Mouse (Mus musculus) hindbrain, embryonic 14.5 days (tissue): Measurements from ENCODE around the gene Gsto1. TPM values are rescaled to one million over a fixed set of nuclear protein-coding genes. Genes with fewer than 3 reads are reported as not detected.
A peak's percentile ranks its signal among the peaks of the same experiment; 100 is the strongest.

Source experiments
- ATAC-seq: fragments of 200-750 bp; cut with Nextera tagmentation; 2 replicates; pipeline ENCODE4 v1.8.0; 2017; ENCODE audit warnings: moderate number of reproducible peaks, mild to moderate bottlenecking, moderate TSS enrichment, moderate library complexity; ENCODE audit not compliant: low FRiP score
- DNase-seq: peaks from one replicate; pipeline ENCODE4 v3.0.0-alpha.2; 2015; ENCODE audit warnings: low spot score
- H3K27ac ChIP-seq: fragments of 300-500 bp; sonication (generic); 2 replicates; pipeline ENCODE4 v1.5.1; 2014; ENCODE audit warnings: mild to moderate bottlenecking, moderate library complexity
- H3K27me3 ChIP-seq: fragments of 300-500 bp; sonication (generic); 2 replicates; pipeline ENCODE4 v1.6.1; 2014; ENCODE audit warnings: mild to moderate bottlenecking, low read length, mixed read lengths; ENCODE audit not compliant: control insufficient read depth, insufficient read depth
- H3K36me3 ChIP-seq: fragments of 300-500 bp; sonication (generic); replicated peaks from 2 replicates; pipeline ENCODE4 v1.6.1; 2014; ENCODE audit not compliant: control insufficient read depth, insufficient read depth
- H3K4me1 ChIP-seq: fragments of 300-500 bp; sonication (generic); replicated peaks from 2 replicates; pipeline ENCODE4 v1.6.1; 2014; ENCODE audit warnings: antibody characterized with exemption, low read length, mixed read lengths; ENCODE audit not compliant: control insufficient read depth, insufficient read depth
- H3K4me2 ChIP-seq: fragments of 300-500 bp; sonication (generic); replicated peaks from 2 replicates; pipeline ENCODE4 v1.6.1; 2014; ENCODE audit warnings: mild to moderate bottlenecking, moderate library complexity
- H3K4me3 ChIP-seq: fragments of 300-500 bp; sonication (generic); replicated peaks from 2 replicates; pipeline ENCODE4 v1.5.1; 2014; ENCODE audit warnings: mild to moderate bottlenecking, low read length
- H3K9ac ChIP-seq: fragments of 300-500 bp; sonication (generic); 2 replicates; pipeline ENCODE4 v1.6.1; 2014
- H3K9me3 ChIP-seq: fragments of 300-500 bp; sonication (generic); 2 replicates; pipeline ENCODE4 v1.6.1; 2016; ENCODE audit warnings: low read length; ENCODE audit not compliant: control insufficient read depth
- WGBS: fragments of 180-500 bp; shearing (Covaris S2); extraction: QIAGEN DNeasy Blood & Tissue Kit; methylation state at CpG from one replicate; pipeline ENCODE4 v1.1.7; 2014; 5-methylcytosine and 5-hydroxymethylcytosine counted together
- polyA plus RNA-seq: library from polyadenylated mRNA; unstranded; fragments of >200 nt; fragmentation: Nextera tagmentation; extraction: Ambion mirVana; gene quantifications from 2 replicates; pipeline ENCODE4 v1.2.1, GENCODE M21; 2014

The Gsto1 gene
- polyA plus RNA-seq, 1 experiment from 2014 or later = 135 TPM

DNA sequence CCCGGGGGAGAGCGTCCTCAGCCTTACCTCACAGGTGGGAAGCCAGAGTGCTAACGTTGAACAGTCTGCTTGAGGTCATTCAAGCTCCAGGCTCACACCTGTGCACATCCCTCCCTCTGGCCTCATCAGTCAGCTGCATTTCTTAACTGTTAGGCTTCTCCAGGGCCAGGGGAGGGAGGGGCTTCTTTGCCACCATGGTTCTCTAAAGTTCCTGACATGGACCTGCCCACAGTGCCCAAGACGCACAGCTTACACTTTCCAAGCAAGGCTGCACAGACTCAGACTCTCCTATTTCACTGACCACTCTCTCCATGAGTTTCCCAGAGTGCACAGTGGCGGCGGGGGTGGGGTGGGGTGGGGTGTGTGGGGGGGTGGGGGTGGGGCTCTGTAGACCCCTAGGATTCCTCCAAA, 54.2 kb downstream of the Gsto1 start:
- peak overlapping the region; percentile 58 for H3K4me2 ChIP-seq
- H3K36me3 ChIP-seq = no peaks in the 10 kb centered on the region
- peak overlapping the region; percentile 24 for H3K4me3 ChIP-seq
- H3K27ac ChIP-seq = peak overlapping the region; percentile 92
- WGBS = 25% methylated on average over 6 of the region's 6 CpGs
- no peaks in the 10 kb centered on the region for H3K9me3 ChIP-seq
- DNase-seq = no peak
- peaks cover 25% of the 10 kb centered on the region for H3K4me1 ChIP-seq
- no peak; the same call in 1 of the 2 replicates for ATAC-seq
- no peaks in the 10 kb centered on the region for H3K27me3 ChIP-seq
- H3K9ac ChIP-seq = peak overlapping the region; percentile 69

DNA sequence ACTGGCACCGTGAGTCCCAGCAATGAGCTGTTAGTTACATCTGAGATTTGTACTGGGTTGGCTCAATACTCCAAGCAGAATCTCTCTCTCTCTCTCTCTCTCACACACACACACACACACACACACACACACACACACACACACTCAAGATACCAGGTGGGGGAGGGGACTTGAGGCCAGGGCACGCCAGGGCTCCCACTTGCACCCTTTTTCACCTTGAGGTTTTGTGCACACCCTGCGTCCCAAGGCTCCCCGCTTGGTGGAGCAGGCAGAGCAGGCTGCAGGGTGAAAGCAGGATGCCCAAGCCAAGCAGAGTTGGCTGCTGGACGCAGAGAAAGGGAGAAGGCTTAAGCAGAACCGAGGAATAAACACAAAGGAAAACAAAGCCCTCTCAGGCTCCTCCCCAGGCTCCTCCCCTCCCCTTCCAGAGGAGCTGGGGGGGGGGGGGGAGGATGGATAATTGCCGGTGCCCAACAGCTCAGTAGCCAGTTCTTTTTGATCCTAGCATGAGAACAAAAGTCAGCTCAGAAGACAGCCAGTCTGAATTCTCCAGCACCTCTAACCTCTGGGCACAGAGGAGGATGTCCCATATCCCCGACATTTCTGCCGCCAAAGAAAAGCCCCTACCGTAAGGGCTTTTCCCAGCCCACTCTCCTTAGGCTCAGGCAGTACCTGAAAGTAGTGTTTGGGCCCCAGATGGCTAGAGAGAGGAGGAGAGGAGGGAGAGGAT, 54.8 kb downstream of the Gsto1 start:
- Histone ChIP-seq H3K27me3 (no peaks in the 10 kb centered on the region), H3K9me3 (no peaks in the 10 kb centered on the region), H3K36me3 (no peaks in the 10 kb centered on the region), H3K9ac (peak overlapping the region; percentile 69), H3K4me2 (peak overlapping the region; percentile 58), H3K4me3 (peak overlapping the region; percentile 24), H3K27ac (peak overlapping the region; percentile 92), H3K4me1 (peaks cover 25% of the 10 kb centered on the region)
- WGBS = 2% methylated on average over 9 of the region's 10 CpGs
- peak; percentile 86 for ATAC-seq
- peak; percentile 68 for DNase-seq

DNA sequence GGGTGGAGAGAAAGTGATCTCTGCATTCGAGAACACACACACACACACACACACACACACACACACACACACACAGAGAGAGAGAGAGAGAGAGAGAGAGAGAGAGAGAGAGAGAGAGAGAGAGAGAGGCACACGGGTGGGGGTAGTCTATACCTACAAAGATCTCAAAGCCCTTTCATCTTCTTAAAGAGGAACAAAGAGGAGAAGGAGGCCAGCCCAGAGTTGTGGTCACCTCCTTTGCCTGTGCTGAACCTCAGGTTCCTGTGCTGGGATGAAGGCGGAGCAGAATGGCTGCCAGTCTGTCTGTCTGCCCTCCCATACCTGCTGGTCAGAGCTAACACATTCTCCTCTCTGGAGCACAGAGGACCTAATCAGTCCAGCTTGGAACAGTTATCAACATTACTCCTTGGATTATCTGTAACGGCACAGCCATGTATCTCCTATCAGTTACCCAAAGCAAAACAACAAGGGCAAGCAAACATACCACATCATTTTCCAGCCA, 55.4 kb downstream of the Gsto1 start:
- Histone ChIP-seq H3K9me3 (no peaks in the 10 kb centered on the region), H3K4me2 (peak overlapping the region; percentile 58), H3K4me1 (peaks cover 25% of the 10 kb centered on the region), H3K27ac (peak overlapping the region; percentile 92), H3K36me3 (no peaks in the 10 kb centered on the region), H3K4me3 (no peak overlapping the region), H3K9ac (peak overlapping the region; percentile 69), H3K27me3 (no peaks in the 10 kb centered on the region)
- DNase-seq (no peak), ATAC-seq (no peak)
- WGBS = 40% methylated on average over 4 of the region's 4 CpGs

DNA sequence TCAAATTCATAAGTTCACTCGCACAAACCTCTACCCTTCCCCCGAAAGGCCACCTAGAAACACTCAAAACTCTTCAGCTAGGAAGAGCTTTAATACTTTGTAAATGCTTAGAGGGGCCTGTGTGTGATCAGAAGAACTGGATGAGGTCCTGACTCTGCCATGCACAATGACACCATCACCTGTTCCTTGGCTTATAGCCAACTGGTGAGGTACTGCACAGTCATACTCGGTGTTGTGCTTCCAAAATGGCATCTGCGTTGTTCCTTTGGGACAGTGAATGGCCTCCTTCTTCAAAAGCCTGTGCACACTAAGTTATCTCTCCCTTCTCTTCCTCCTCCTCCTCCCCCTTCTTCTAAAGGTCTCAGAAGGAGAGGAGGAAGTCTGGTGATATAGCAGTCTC, 56.0 kb downstream of the Gsto1 start:
- Histone ChIP-seq H3K9ac (no peak overlapping the region), H3K27ac (peak overlapping the region; percentile 92; the same call in 1 of the 2 replicates), H3K4me1 (peaks cover 25% of the 10 kb centered on the region), H3K36me3 (no peaks in the 10 kb centered on the region), H3K27me3 (no peaks in the 10 kb centered on the region), H3K9me3 (no peaks in the 10 kb centered on the region), H3K4me3 (no peak overlapping the region), H3K4me2 (no peak overlapping the region)
- no peak for ATAC-seq
- no peak for DNase-seq
- WGBS = 88% methylated on average over 4 of the region's 4 CpGs

DNA sequence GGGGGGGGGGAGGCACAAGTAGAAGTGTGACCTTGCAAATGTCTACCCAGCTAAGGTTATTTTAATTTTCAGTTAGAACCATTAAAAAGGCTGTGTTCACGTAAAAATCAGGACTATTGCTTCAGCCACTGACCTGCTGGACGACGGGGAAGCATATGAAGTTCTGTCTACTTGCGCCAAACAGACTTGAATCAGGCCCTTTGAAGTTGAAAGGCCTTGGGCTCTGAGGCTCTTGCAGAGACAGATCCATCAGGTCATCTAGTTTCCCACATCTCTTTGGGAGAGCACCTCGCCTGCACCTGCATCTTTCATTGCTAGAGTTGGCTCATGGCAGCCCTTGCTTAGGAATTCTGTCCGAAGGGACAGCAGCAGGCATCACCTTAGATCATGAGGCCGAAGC, 58.6 kb downstream of the Gsto1 start:
- Histone ChIP-seq H3K27me3 (no peaks in the 10 kb centered on the region), H3K4me3 (no peak overlapping the region), H3K4me2 (no peak overlapping the region), H3K9me3 (no peaks in the 10 kb centered on the region), H3K4me1 (peaks cover 44% of the 10 kb centered on the region), H3K27ac (no peak overlapping the region), H3K9ac (no peak overlapping the region), H3K36me3 (no peaks in the 10 kb centered on the region)
- WGBS = 92% methylated on average over 7 of the region's 7 CpGs
- ATAC-seq = no peak
- DNase-seq = no peak

DNA sequence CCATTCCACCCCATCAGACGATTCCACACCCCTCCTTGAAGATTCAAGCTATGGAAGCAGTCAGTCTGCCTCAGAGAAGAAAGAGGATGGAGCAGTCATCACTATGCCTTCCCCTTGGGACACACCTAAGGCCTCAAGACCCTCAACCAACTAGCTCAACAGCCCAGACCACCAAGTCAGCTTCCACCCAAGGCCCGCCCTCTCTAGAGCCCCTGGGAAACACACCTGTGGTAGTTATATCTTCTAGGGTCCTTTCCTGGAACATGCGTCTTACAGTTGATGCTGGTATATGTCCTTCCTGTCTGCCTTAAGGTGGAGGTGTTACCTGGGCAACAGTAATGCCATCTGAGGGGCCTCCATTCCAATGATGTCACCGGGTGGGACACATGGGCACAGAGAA, 59.4 kb downstream of the Gsto1 start:
- H3K27ac ChIP-seq = no peak overlapping the region
- no peaks in the 10 kb centered on the region for H3K9me3 ChIP-seq
- 94% methylated on average over 4 of the region's 4 CpGs for WGBS
- H3K4me1 ChIP-seq = peaks cover 37% of the 10 kb centered on the region
- H3K4me2 ChIP-seq = no peak overlapping the region
- H3K4me3 ChIP-seq = no peak overlapping the region
- H3K36me3 ChIP-seq = no peaks in the 10 kb centered on the region
- no peaks in the 10 kb centered on the region for H3K27me3 ChIP-seq
- ATAC-seq = no peak
- no peak overlapping the region for H3K9ac ChIP-seq
- DNase-seq = no peak

Other genes with a start within 250 kb of the Gsto1 start
- 0.17 and 0.29 TPM in 2 replicates for gene Col17a1, start 162.9 kb upstream of the Gsto1 start, polyA plus RNA-seq
- gene Sfr1, start 123.3 kb upstream of the Gsto1 start, polyA plus RNA-seq = 167 and 168 TPM in 2 replicates
- 1.2 and 1.3 TPM in 2 replicates for gene Gsto2, start 10.6 kb downstream of the Gsto1 start, polyA plus RNA-seq
- gene Cfap43, start 64.3 kb downstream of the Gsto1 start, polyA plus RNA-seq = 2.3 and 4.2 TPM in 2 replicates
- gene Itprip, start 64.3 kb downstream of the Gsto1 start, polyA plus RNA-seq = 4.1 and 5.4 TPM in 2 replicates
- gene Cfap58, start 82.7 kb downstream of the Gsto1 start, polyA plus RNA-seq = 0.46 and 1.1 TPM in 2 replicates